Mouse (Mus musculus): Measurements from ENCODE around the gene Pdzd7.

- TF ChIP-seq CTCF (IDR thresholded peaks at IDR 0.05; ENCODE audit: borderline replicate concordance, insufficient read depth, low read length) (no peak), POLR2A (IDR thresholded peaks at IDR 0.05; ENCODE audit: low read depth, low read length) (no peak)
Measured at GRCm38 (mm10) chr19:45065226-45065625, 19.7 kb upstream of the Pdzd7 start.
